Mouse (Mus musculus) right cerebral cortex, postnatal 4 days (tissue): ENCODE data around the gene Insr.
"Not testable (repeated sequence)": the region's sequence is repeated elsewhere in the genome, so short reads cannot be mapped to it uniquely, and the experiment has no call there.

ENCODE experiments used
- DNase-seq: peaks from one replicate; pipeline ENCODE4 v3.0.0-alpha.2; 2022

Insr gene

DNA sequence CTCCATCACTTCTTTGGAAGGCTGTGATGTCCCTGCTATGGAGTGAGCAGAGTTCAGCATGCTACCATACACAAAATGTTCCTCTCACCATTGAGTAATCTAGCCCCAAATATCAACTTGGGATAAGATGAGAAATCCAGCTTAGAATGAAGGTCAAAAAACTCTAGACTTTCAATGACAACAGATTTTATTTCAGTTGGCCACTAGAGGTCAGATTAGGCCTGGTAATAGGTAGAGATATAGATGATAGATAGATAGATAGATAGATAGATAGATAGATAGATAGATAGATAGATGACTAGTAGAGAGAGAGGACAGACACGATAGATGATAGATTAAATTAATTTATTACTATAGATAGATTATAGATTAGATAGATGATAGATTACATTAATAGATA, 99.5 kb downstream of the Insr start:
- no peak for DNase-seq

DNA sequence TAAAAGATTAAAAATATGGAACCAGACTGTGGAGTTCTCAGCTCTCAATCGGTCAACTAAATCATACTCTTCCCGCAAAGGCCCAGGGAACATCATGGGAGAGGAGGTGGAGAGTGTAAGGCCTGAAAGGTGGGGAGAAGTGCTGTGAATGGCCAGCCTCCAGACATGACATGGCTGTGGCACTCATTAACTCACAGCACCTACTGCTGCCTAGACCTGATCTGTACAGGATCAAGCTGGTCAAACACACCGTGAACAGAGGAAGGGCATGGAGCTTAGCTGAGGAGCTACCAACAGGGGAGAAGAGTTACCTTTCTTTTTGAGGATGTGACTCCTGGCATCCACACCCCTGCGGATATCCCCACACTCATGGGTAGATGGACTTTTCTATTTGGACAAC, 102.0 kb downstream of the Insr start:
- DNase-seq = no peak

DNA sequence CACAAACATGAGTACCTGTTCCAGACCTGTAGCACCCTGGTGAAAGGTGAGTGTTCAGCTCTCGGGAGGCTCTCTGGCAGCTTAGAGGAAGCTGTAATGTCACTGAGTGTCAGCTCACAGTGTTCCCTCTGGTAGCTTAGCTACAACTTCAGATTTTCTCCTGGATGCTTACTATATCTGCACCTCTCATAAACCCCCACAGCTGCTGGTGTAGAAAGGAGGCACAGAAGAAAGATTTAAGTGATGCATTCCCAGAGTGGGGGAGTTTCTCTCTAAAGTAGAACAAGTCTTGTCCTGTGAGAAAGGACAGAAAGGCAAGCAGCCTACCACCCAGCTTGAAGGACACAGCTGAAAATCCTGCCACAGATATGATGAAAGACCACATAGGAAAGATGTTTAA, 107.2 kb downstream of the Insr start:
- DNase-seq = no peak

DNA sequence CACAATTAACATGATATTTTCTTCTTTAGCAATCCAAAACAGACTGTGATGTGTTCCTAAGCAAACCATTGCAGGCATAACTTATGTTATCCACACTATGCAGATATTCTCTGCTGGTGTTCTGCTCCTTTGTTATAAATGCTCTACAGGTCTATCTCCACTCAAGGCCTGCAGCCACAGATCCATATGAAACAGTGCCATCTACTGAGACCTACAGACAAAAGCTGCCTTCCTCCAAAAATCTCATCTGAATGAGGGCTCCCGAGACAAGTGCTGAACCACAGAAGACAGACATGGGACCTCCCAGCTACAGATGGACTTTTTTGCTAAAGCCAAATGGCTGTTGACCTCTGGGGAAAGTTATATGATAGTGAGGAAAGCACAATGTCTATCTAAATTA, 132.9 kb downstream of the Insr start:
- DNase-seq = no peak

DNA sequence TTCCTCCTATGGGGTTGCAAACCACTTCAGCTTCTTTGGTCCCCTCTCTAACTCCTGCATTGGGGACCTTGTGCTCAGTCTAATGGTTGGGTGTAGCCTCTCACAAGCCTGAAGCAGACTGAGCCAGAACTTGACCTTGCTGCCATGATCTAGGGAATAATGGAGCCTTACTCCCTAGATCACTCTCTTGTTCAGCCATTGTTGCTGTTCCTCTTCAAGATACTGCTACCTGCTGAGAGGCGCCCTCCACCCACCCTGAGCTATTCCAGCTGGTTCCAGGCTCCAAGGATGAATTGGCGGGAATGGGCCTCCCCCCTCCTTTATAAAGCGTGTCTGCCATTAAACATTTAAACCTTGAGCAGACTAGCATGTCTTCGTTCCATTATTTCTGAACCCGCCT, 179.0 kb downstream of the Insr start:
- DNase-seq = not testable (repeated sequence)
